Mouse (Mus musculus) liver, postnatal 0 days (tissue): ENCODE results near the gene Mcl1. TPM values are rescaled to one million over a fixed set of nuclear protein-coding genes. Genes with fewer than 3 reads are reported as not detected.

Source experiments
- ATAC-seq: fragments of 200-750 bp; cut with Nextera tagmentation; 2 replicates; pipeline ENCODE4 v1.8.0; 2017; ENCODE audit warnings: mild to moderate bottlenecking, moderate library complexity
- DNase-seq: peaks from one replicate; pipeline ENCODE4 v3.0.0-alpha.2; 2016
- H3K27ac ChIP-seq: fragments of 300-500 bp; sonication (generic); 2 replicates; pipeline ENCODE4 v1.5.1; 2014; ENCODE audit warnings: antibody characterized with exemption, moderate library complexity, mild to moderate bottlenecking, low read depth
- H3K27me3 ChIP-seq: fragments of 300-500 bp; sonication (generic); 2 replicates; pipeline ENCODE4 v1.6.1; 2014; ENCODE audit warnings: low read length, control low read depth, mixed read lengths; ENCODE audit not compliant: insufficient read depth
- H3K36me3 ChIP-seq: fragments of 300-500 bp; sonication (generic); replicated peaks from 2 replicates; pipeline ENCODE4 v1.6.1; 2014; ENCODE audit warnings: mild to moderate bottlenecking, control low read depth, low read length, moderate library complexity, mixed read lengths; ENCODE audit not compliant: insufficient read depth
- H3K4me1 ChIP-seq: fragments of 300-500 bp; sonication (generic); 2 replicates; pipeline ENCODE4 v1.6.1; 2014; ENCODE audit warnings: antibody characterized with exemption, mild to moderate bottlenecking, control low read depth; ENCODE audit not compliant: insufficient read depth
- H3K4me2 ChIP-seq: fragments of 300-500 bp; sonication (generic); 2 replicates; pipeline ENCODE4 v1.6.1; 2014; ENCODE audit warnings: low read depth, mild to moderate bottlenecking, low read length, moderate library complexity, mixed read lengths
- H3K4me3 ChIP-seq: fragments of 300-500 bp; sonication (generic); 2 replicates; pipeline ENCODE4 v1.5.1; 2014; ENCODE audit warnings: low read depth, low read length
- H3K9ac ChIP-seq: fragments of 300-500 bp; sonication (generic); replicated peaks from 2 replicates; pipeline ENCODE4 v1.6.1; 2014; ENCODE audit warnings: mild to moderate bottlenecking, moderate library complexity
- H3K9me3 ChIP-seq: fragments of 300-500 bp; sonication (generic); 2 replicates; pipeline ENCODE4 v1.6.1; 2016; ENCODE audit warnings: mild to moderate bottlenecking, control low read depth, low read length, mixed read lengths
- CTCF ChIP-seq: sonication (generic); IDR thresholded peaks from 2 replicates; pipeline ENCODE4 v1.5.1; 2016; ENCODE audit warnings: antibody characterized with exemption, low read depth
- EP300 ChIP-seq: IDR thresholded peaks from 2 replicates; pipeline ENCODE4 v1.6.1; 2016; ENCODE audit warnings: antibody characterized with exemption, low read depth, mild to moderate bottlenecking
- WGBS: fragments of 180-500 bp; shearing (Covaris S2); extraction: QIAGEN DNeasy Blood & Tissue Kit; methylation state at CpG from one replicate; pipeline ENCODE4 v1.1.7; 2014; ENCODE audit not compliant: insufficient replicate concordance; 5-methylcytosine and 5-hydroxymethylcytosine counted together
- polyA plus RNA-seq: library from polyadenylated mRNA; unstranded; fragments of >200 nt; fragmentation: Nextera tagmentation; extraction: Ambion mirVana; gene quantifications from 2 replicates; pipeline ENCODE4 v1.2.1, GENCODE M21; 2015

The Mcl1 gene
- polyA plus RNA-seq, 1 experiment from 2014 or later: 36.2 TPM

DNA sequence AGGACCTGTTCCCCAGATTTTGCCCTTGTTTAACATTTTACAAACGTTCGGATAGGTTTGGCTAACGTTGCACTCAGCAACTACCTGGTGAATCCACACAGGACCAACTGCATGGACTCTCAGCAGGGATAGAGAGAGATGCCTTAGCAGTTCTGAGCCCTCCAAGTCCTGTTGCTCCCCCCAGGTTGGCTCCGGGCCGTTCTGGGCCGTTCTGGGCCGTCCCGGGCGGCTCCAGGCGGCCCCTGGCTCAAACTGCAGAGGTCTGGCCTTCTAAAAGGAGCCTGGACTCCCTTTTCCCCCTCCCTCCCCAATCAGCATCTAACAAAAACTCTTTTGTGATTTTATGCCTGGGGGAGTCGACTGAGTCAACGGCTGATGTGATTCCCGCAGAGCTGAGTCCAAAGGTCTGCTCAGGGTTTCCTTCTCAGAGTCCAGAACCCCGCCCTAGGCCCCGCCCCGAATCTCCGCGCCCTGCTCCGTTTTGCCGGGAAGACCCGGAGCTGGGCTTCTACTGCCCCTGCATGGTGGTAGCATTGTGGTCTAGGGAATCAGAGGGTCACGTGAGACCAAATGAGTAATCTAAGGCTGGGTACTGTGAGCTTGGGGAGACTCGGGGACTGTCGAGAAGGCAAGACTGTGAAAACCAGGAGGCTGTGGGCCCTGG is 43.4 kb downstream of the Mcl1 start:
- 21% methylated on average over 24 of the region's 24 CpGs for WGBS
- Histone ChIP-seq H3K36me3 (no peaks in the 10 kb centered on the region), H3K4me2 (peak overlapping the region; percentile 62), H3K4me3 (0 out of 2 replicates have a peak overlapping the region, but pooled peaks have one; percentile 3), H3K9ac (peak overlapping the region; percentile 48), H3K27me3 (no peaks in the 10 kb centered on the region), H3K4me1 (peaks cover 8% of the 10 kb centered on the region; the same call in 1 of the 2 replicates), H3K27ac (peak overlapping the region; percentile 30; the same call in 1 of the 2 replicates), H3K9me3 (no peaks in the 10 kb centered on the region)
- DNase-seq: peak; percentile 71
- TF ChIP-seq CTCF: peak; percentile 24; the same call in 1 of the 2 replicates
- TF ChIP-seq EP300: no peak
- ATAC-seq: peak; percentile 45

DNA sequence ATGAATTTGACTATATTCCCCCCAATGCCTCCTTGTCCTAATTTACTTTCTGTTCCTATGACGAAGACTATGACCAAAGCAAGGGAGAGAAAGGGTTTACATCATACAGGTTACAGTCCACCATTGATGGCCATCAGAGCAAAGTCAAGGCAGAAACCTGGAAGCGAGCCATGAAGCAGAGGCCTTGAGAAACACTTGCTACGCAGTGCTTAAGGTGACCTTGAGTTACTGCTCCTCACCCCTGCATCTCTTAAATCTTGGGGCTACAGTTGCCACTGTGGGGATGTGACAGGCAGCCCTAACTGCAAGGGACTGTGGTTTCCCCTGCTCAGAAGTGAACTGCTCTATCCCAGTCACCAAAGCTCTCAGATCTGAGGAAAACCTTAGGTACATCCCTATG is 44.7 kb downstream of the Mcl1 start:
- no peak overlapping the region for H3K27ac ChIP-seq
- TF ChIP-seq CTCF (no peak), EP300 (no peak)
- H3K27me3 ChIP-seq: no peaks in the 10 kb centered on the region
- WGBS: 70% methylated on average over 3 of the region's 3 CpGs
- H3K36me3 ChIP-seq: no peaks in the 10 kb centered on the region
- no peak overlapping the region for H3K4me2 ChIP-seq
- H3K4me3 ChIP-seq: no peak overlapping the region
- DNase-seq (no peak), ATAC-seq (peak; percentile 20; the same call in 1 of the 2 replicates)
- H3K4me1 ChIP-seq: peaks cover 8% of the 10 kb centered on the region; the same call in 1 of the 2 replicates
- H3K9ac ChIP-seq: no peak overlapping the region
- H3K9me3 ChIP-seq: no peaks in the 10 kb centered on the region

DNA sequence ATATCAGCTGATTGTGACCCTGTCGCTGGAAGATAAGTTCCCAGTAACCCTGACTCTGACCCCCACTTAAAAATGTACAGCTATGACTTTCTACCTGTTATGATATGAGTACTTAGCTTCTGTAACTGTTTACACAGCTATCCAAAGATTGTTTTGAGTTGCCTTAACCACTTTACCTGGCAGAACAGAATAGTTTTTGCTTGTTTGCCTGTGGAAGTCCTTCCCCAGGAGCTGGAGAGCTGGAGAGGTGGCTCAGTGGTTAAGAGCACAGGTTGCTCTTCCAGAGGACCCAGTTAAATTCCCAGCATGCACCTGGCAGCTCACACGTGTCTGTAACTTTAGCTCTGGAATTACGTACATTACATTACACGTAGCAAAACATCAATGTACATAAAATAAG is 46.0 kb downstream of the Mcl1 start:
- H3K27ac ChIP-seq: no peak overlapping the region
- H3K4me1 ChIP-seq: peaks cover 10% of the 10 kb centered on the region
- 92% methylated on average over 4 of the region's 4 CpGs for WGBS
- TF ChIP-seq CTCF (no peak), EP300 (no peak)
- DNase-seq (no peak), ATAC-seq (no peak)
- H3K4me3 ChIP-seq: no peak overlapping the region
- no peaks in the 10 kb centered on the region for H3K27me3 ChIP-seq
- H3K4me2 ChIP-seq: no peak overlapping the region
- H3K9ac ChIP-seq: no peak overlapping the region
- no peaks in the 10 kb centered on the region for H3K9me3 ChIP-seq
- no peaks in the 10 kb centered on the region for H3K36me3 ChIP-seq

DNA sequence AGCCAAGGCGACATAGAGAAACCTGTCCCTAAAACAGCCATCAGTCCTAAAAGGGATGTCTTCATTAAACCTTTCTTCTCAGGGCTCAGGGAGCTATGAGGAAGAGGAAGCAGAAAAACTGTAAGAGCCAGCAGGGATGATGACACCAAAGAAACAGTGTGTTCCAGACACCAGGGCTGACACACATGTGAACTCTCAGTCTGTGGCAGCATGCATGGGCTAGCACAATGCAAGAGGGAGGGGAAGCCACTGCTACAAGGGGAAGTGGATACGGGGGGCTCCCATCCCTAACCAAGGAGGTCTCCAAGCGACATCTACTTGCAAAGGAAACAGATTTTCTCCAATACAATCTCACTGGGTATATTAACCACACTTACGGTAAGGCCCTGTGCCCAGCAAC is 47.7 kb downstream of the Mcl1 start:
- H3K9ac ChIP-seq: no peak overlapping the region
- TF ChIP-seq EP300 (peak; percentile 43), CTCF (no peak)
- 51% methylated on average over 4 of the region's 4 CpGs for WGBS
- no peaks in the 10 kb centered on the region for H3K27me3 ChIP-seq
- no peak for DNase-seq
- no peak overlapping the region for H3K4me2 ChIP-seq
- no peaks in the 10 kb centered on the region for H3K9me3 ChIP-seq
- no peak overlapping the region for H3K4me3 ChIP-seq
- H3K27ac ChIP-seq: peak overlapping the region; percentile 56; the same call in 1 of the 2 replicates
- ATAC-seq: peak; percentile 18; the same call in 1 of the 2 replicates
- peaks cover 8% of the 10 kb centered on the region for H3K4me1 ChIP-seq
- no peaks in the 10 kb centered on the region for H3K36me3 ChIP-seq

DNA sequence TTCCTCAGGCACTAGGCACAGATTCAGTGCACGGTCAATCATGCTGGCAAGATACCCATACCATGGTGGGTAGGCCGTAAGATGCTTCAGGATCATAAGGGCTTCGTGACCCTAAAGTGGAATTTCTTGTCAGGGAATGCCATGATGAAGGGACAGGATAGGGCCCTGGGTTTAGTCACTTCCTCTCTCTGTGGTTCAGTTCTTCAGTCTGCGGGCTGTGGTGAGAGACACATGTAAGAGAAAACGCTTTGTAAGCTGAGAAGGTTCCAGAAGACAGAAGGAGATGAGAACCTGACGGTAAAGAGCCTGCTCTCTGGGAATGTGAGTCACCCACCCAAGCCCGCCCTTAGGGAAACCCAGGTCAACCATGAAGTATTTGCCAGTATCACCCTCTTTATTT is 48.9 kb downstream of the Mcl1 start:
- Histone ChIP-seq H3K27ac (no peak overlapping the region), H3K27me3 (no peaks in the 10 kb centered on the region), H3K4me1 (peaks cover 2% of the 10 kb centered on the region; the same call in 1 of the 2 replicates), H3K4me2 (no peak overlapping the region), H3K36me3 (no peaks in the 10 kb centered on the region), H3K9me3 (no peaks in the 10 kb centered on the region), H3K4me3 (no peak overlapping the region), H3K9ac (no peak overlapping the region)
- TF ChIP-seq CTCF (no peak), EP300 (no peak)
- no peak for DNase-seq
- WGBS: 55% methylated on average over 7 of the region's 7 CpGs
- ATAC-seq: 0 out of 2 replicates have a peak, but pooled peaks have one; percentile 31

DNA sequence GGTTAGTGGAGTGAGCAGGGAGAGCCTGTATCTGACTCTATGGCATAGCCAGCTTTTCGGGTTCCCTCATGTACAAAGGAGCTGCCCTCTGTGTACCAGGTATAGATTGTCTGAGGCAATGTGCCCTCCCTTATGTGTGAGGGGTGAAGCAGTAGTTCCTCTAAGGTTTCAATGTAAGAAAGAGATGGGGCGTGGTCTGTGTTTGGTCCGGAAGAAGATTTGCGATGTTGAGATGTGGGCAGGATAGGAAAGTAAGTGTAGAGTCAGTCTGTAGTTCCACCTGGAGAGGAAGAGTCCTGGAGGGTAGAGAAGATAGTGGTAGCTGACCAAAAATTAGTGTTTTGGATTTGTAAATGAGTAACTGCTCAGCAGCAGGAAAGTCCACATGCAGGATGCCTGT is 50.5 kb downstream of the Mcl1 start:
- 0 out of 2 replicates have a peak, but pooled peaks have one; percentile 25 for ATAC-seq
- Histone ChIP-seq H3K9ac (no peak overlapping the region), H3K27me3 (no peaks in the 10 kb centered on the region), H3K36me3 (no peaks in the 10 kb centered on the region), H3K4me1 (peaks cover 2% of the 10 kb centered on the region; the same call in 1 of the 2 replicates), H3K27ac (no peak overlapping the region), H3K4me3 (no peak overlapping the region), H3K9me3 (no peaks in the 10 kb centered on the region), H3K4me2 (no peak overlapping the region)
- WGBS: 70% methylated on average over 4 of the region's 4 CpGs
- TF ChIP-seq EP300 (no peak), CTCF (no peak)
- no peak for DNase-seq
